Mouse (Mus musculus) liver, embryonic 18 days (tissue): ENCODE measurements around the gene Obox2. TPM values are rescaled to one million over a fixed set of nuclear protein-coding genes. Genes with fewer than 3 reads are reported as not detected.

Experiments used
- polyA plus RNA-seq: library from polyadenylated mRNA; depleted of rRNA; stranded (reverse); fragments of >200 nt; gene quantifications from 2 replicates; pipeline ENCODE4 v1.2.3, GENCODE M21; 2012; rRNA removed

The Obox2 gene
- polyA plus RNA-seq, result not detected in 2 replicates

GRCm38 (mm10) chr7:15388421-15388998 is at the start of gene Obox2, which contains the start of gene Obox1:
TSS of gene Obox2 (plus strand) at chr7:15388721.
TSS of gene Obox1 (plus strand) at chr7:15388948.

Other genes starting within 250 kb of the Obox2 start
- gene Obox1, start 227 bp downstream of the Obox2 start, polyA plus RNA-seq, result not detected in 2 replicates